Mouse (Mus musculus) lung, postnatal 0 days (tissue): ENCODE results near the gene Pygl. TPM values are rescaled to one million over a fixed set of nuclear protein-coding genes. Genes with fewer than 3 reads are reported as not detected.
A peak's percentile ranks its signal among the peaks of the same experiment; 100 is the strongest.

ENCODE experiments used
- ATAC-seq: fragments of 200-750 bp; cut with Nextera tagmentation; 2 replicates; pipeline ENCODE4 v1.8.0; 2017; ENCODE audit warnings: moderate library complexity
- DNase-seq: peaks from one replicate; pipeline ENCODE4 v3.0.0-alpha.2; 2016; ENCODE audit warnings: low spot score
- H3K27ac ChIP-seq: fragments of 300-500 bp; sonication (generic); 2 replicates; pipeline ENCODE4 v1.5.1; 2014; ENCODE audit warnings: antibody characterized with exemption, mild to moderate bottlenecking, low read length, mixed read lengths
- H3K27me3 ChIP-seq: fragments of 300-500 bp; sonication (generic); replicated peaks from 2 replicates; pipeline ENCODE4 v1.6.1; 2014; ENCODE audit warnings: low read length, mixed read lengths; ENCODE audit not compliant: insufficient read depth
- H3K36me3 ChIP-seq: fragments of 300-500 bp; sonication (generic); 2 replicates; pipeline ENCODE4 v1.6.1; 2014; ENCODE audit warnings: low read length, mixed read lengths; ENCODE audit not compliant: insufficient read depth
- H3K4me1 ChIP-seq: fragments of 300-500 bp; sonication (generic); 2 replicates; pipeline ENCODE4 v1.6.1; 2014; ENCODE audit warnings: antibody characterized with exemption, low read depth, low read length, mixed read lengths; ENCODE audit not compliant: insufficient read depth
- H3K4me2 ChIP-seq: fragments of 300-500 bp; sonication (generic); replicated peaks from 2 replicates; pipeline ENCODE4 v1.6.1; 2014; ENCODE audit warnings: low read depth, mild to moderate bottlenecking, low read length, moderate library complexity, mixed read lengths
- H3K4me3 ChIP-seq: fragments of 300-500 bp; sonication (generic); 2 replicates; pipeline ENCODE4 v1.5.1; 2014; ENCODE audit warnings: low read depth, low read length
- H3K9ac ChIP-seq: fragments of 300-500 bp; sonication (generic); replicated peaks from 2 replicates; pipeline ENCODE4 v1.6.1; 2014; ENCODE audit warnings: low read depth, mild to moderate bottlenecking
- H3K9me3 ChIP-seq: fragments of 300-500 bp; sonication (generic); 2 replicates; pipeline ENCODE4 v1.6.1; 2016; ENCODE audit warnings: low read length, mixed read lengths
- CTCF ChIP-seq: IDR thresholded peaks from 2 replicates; pipeline ENCODE4 v1.5.1; 2016; ENCODE audit warnings: antibody characterized with exemption, mild to moderate bottlenecking
- EP300 ChIP-seq: IDR thresholded peaks from 2 replicates; pipeline ENCODE4 v1.6.1; 2016; ENCODE audit warnings: antibody characterized with exemption, mild to moderate bottlenecking, control low read depth
- WGBS: fragments of 180-500 bp; shearing (Covaris S2); extraction: QIAGEN DNeasy Blood & Tissue Kit; methylation state at CpG from one replicate; pipeline ENCODE4 v1.1.7; 2014; 5-methylcytosine and 5-hydroxymethylcytosine counted together
- polyA plus RNA-seq: library from polyadenylated mRNA; unstranded; fragments of >200 nt; fragmentation: Nextera tagmentation; extraction: Ambion mirVana; gene quantifications from 2 replicates; pipeline ENCODE4 v1.2.1, GENCODE M21; 2015

Pygl gene
- polyA plus RNA-seq, 1 experiment from 2014 or later, result 46.3 TPM

DNA sequence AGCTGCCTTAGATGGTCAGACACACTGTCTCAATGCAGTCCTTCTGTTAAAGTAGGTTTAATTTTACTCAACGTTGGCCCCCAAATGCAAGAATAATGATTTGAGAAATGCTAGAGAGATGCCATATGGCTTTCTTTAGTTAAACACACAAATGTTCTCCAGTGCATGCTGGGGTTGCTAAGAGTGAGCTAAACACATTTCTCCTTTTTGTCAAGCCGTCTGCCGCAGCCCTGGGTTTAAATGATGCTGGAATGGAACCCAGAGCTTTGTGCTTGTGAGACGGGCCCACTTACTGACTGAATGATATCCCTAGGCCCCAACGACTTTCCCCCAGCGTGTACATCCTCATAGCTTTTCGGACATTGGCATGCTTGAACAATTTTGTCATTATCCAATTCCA is 11.3 kb upstream of the Pygl start:
- Histone ChIP-seq H3K27ac (no peak overlapping the region), H3K4me3 (no peak overlapping the region), H3K27me3 (no peaks in the 10 kb centered on the region), H3K4me1 (no peaks in the 10 kb centered on the region), H3K9me3 (no peaks in the 10 kb centered on the region), H3K36me3 (no peaks in the 10 kb centered on the region), H3K4me2 (no peak overlapping the region), H3K9ac (no peak overlapping the region)
- WGBS, result 88% methylated on average over 7 of the region's 7 CpGs
- DNase-seq (no peak), ATAC-seq (no peak)
- TF ChIP-seq CTCF (no peak), EP300 (no peak)

DNA sequence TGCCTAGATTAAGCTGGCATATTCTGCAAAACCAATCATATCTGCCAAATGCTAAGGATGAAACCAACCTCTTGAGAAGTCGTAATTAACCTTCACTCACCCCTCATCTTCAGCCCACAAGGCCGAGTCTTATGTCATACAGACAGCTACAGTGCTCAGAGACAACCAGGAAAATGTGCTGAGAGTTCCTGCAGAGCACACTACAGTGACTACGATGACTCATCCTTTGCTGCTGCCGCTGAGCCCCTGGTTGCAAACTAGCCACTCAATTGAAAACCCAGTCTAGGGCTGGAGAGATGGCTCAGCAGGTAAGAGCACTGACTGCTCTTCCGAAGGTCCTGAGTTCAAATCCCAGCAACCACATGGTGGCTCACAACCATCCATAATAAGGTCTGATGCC is 8.5 kb upstream of the Pygl start:
- no peak overlapping the region for H3K27ac ChIP-seq
- TF ChIP-seq CTCF, result no peak
- no peak for TF ChIP-seq EP300
- ATAC-seq (no peak), DNase-seq (no peak)
- no peaks in the 10 kb centered on the region for H3K4me1 ChIP-seq
- no peak overlapping the region for H3K4me2 ChIP-seq
- H3K9ac ChIP-seq, result no peak overlapping the region
- H3K9me3 ChIP-seq, result no peaks in the 10 kb centered on the region
- no peaks in the 10 kb centered on the region for H3K36me3 ChIP-seq
- H3K27me3 ChIP-seq, result no peaks in the 10 kb centered on the region
- H3K4me3 ChIP-seq, result no peak overlapping the region
- WGBS, result 64% methylated on average over 5 of the region's 5 CpGs

DNA sequence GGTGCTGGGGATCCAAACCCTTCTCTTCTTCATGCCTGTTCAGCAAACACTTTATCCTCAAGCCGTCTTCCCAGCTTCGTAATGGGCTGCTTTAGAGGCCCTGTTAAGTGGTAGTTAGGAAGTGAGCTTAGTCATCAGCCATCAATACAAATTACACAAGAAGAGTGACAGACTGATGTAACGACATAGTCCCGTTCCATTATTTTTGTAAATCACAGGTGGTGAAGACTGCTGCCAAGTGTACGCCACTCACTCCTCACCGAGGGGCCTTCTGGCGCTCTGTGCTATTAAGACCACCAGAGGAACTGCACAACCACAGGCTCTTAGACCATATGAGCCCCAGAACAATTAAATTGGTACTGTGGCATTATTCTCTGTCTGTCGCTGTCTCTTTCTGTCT is 7.3 kb upstream of the Pygl start:
- H3K9ac ChIP-seq, result no peak overlapping the region
- DNase-seq, result peak; percentile 45
- 40% methylated on average over 8 of the region's 8 CpGs for WGBS

GRCm38 (mm10) chr12:70234938-70235484 is 3.7 kb upstream of the Pygl start:
- 7% methylated on average over 13 of the region's 13 CpGs for WGBS
- Histone ChIP-seq H3K4me3 (peak overlapping the region; percentile 33; the same call in 1 of the 2 replicates), H3K27ac (no peak overlapping the region), H3K27me3 (no peaks in the 10 kb centered on the region), H3K4me1 (peaks cover 8% of the 10 kb centered on the region; the same call in 1 of the 2 replicates), H3K36me3 (no peaks in the 10 kb centered on the region), H3K9ac (no peak overlapping the region), H3K9me3 (no peaks in the 10 kb centered on the region), H3K4me2 (peak overlapping the region; percentile 70)
- DNase-seq (peak; percentile 81), ATAC-seq (peak; percentile 62)
- no peak for TF ChIP-seq EP300
- peak; percentile 93 for TF ChIP-seq CTCF

More for the DNA sequence above, 7.3 kb upstream of the Pygl start:
- TF ChIP-seq EP300 (0 out of 2 replicates have a peak, but pooled peaks have one; percentile 15), CTCF (no peak)
- no peaks in the 10 kb centered on the region for H3K27me3 ChIP-seq
- H3K9me3 ChIP-seq, result no peaks in the 10 kb centered on the region
- H3K27ac ChIP-seq, result no peak overlapping the region
- ATAC-seq, result peak; percentile 36; the same call in 1 of the 2 replicates
- no peak overlapping the region for H3K4me2 ChIP-seq
- H3K4me1 ChIP-seq, result no peaks in the 10 kb centered on the region
- no peaks in the 10 kb centered on the region for H3K36me3 ChIP-seq
- no peak overlapping the region for H3K4me3 ChIP-seq

- Histone ChIP-seq H3K4me1 (peaks cover 8% of the 10 kb centered on the region; the same call in 1 of the 2 replicates), H3K36me3 (no peaks in the 10 kb centered on the region), H3K27me3 (no peaks in the 10 kb centered on the region), H3K27ac (no peak overlapping the region), H3K4me2 (no peak overlapping the region), H3K4me3 (no peak overlapping the region), H3K9ac (no peak overlapping the region), H3K9me3 (no peaks in the 10 kb centered on the region)
- 4% methylated on average over 6 of the region's 6 CpGs for WGBS
- DNase-seq, result peak; percentile 86
- TF ChIP-seq EP300, result no peak
- TF ChIP-seq CTCF, result peak; percentile 86
- ATAC-seq, result peak; percentile 77
These were observed 3.1 kb upstream of the Pygl start for GRCm38 (mm10) chr12:70234411-70234810.

- Histone ChIP-seq H3K4me2 (no peak overlapping the region), H3K27ac (no peak overlapping the region), H3K36me3 (no peaks in the 10 kb centered on the region), H3K4me1 (peaks cover 8% of the 10 kb centered on the region; the same call in 1 of the 2 replicates), H3K4me3 (no peak overlapping the region), H3K27me3 (no peaks in the 10 kb centered on the region), H3K9me3 (no peaks in the 10 kb centered on the region), H3K9ac (no peak overlapping the region)
- no peak for TF ChIP-seq CTCF
- no peak for TF ChIP-seq EP300
- DNase-seq (no peak), ATAC-seq (no peak)
- WGBS, result 78% methylated on average over 6 of the region's 6 CpGs
These were observed 2.5 kb upstream of the Pygl start for GRCm38 (mm10) chr12:70233637-70234315.
